Mouse (Mus musculus) adrenal gland, adult 18-20 months (tissue): ENCODE data around the gene Snip1. TPM values are rescaled to one million over a fixed set of nuclear protein-coding genes. Genes with fewer than 3 reads are reported as not detected.

ENCODE experiments used
- DNase-seq, 2 experiments: peaks; one replicate each; pipeline ENCODE4 v3.0.0; 2021 to 2022; ENCODE audit warnings: low spot score in 2 of 2
- long read RNA-seq, 2 experiments: library from polyadenylated mRNA; stranded (forward); transcript quantifications; one replicate each; pipeline ENCODE4 v2.0.0; 2021
- total RNA-seq, 2 experiments: library from RNA; stranded (reverse); gene quantifications; 1 replicate in 1 of 2; 2 replicates in 1 of 2; pipeline ENCODE4 v1.2.3; 2021

The Snip1 gene
- 10 to 100 TPM; 16.9 to 20.7 TPM for total RNA-seq
- long read RNA-seq, experiment 1, transcript Snip1-201 (4 exons, 2,345 nt) = major isoform, 13 of 13 reads
- long read RNA-seq, experiment 1, partial matches to known transcripts = 0 of 13 reads
- long read RNA-seq, experiment 1, other reads (novel, unspliced or antisense) = 0 of 13 reads
- long read RNA-seq, experiment 2, transcript Snip1-201 (4 exons, 2,345 nt) = major isoform, 26 of 36 reads
- long read RNA-seq, experiment 2, partial matches to known transcripts = 6 of 36 reads
- long read RNA-seq, experiment 2, other reads (novel, unspliced or antisense) = 4 of 36 reads

DNA sequence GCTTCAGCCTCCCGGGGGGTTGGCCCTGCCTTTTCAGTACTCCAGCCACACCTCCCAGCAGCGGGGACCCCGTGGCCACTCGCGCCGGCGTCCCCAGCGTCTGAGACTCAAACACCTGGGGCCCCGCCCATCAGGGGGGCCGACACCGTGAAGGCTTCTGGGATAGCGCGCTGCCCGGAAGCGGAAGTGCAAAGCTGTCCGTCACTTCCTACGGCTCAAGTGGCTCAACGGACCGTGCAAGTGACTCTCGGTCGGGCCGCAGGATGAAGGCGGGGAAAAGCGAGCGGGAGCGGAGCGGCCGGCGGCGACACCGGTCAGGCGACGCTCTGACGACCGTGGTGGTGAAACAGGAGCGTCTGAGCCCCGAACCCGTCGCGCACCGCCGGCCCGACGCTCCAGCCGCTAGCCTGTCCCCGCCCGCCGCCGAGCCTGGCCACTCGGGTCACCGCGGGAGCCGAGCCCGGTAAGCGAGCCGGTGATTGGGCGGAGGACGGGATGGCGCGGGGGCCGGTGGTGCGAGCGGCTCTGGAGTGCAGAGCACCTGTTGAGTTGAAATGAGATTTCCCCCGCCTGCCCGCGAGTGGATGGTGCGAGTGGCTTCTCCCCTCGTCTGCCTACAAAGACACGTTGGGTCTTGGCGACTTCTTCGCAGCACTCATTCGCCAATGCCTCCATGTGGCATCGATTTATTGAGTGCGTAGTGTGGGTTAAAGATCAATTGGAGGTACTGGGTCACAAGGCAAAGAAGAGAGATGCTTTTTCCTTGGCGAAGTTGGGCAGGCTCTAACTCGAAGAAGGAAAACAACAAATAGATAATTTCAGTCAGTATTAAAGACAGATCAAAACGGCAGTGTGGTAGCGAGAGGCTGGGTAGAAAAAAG is at the start of gene Snip1:
Snip1 (plus strand) TSS at position 183 of the 881 bp plus-strand sequence.
- peak; percentile 92 to 93 for DNase-seq

DNA sequence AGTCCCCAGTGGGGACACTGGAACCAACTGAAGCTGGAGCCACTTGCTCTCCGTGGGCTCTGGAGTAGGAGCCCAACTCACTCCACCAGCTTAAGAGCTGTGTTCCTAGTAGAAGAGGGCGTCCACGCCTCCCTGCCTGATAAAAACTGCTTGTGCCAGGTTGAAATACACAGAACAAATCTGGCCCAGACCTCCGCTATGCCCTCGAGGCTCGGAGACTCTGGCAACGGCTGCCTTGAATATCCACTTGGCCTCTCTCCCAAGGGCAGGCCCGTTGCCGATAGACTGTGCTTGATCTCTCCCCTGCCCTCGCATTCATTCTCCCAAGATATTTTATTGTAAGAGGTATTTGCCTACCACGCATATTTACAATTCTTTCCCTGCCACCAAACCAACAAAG is 49.0 kb upstream of the Snip1 start:
- DNase-seq = peak; percentile 40 to 43

DNA sequence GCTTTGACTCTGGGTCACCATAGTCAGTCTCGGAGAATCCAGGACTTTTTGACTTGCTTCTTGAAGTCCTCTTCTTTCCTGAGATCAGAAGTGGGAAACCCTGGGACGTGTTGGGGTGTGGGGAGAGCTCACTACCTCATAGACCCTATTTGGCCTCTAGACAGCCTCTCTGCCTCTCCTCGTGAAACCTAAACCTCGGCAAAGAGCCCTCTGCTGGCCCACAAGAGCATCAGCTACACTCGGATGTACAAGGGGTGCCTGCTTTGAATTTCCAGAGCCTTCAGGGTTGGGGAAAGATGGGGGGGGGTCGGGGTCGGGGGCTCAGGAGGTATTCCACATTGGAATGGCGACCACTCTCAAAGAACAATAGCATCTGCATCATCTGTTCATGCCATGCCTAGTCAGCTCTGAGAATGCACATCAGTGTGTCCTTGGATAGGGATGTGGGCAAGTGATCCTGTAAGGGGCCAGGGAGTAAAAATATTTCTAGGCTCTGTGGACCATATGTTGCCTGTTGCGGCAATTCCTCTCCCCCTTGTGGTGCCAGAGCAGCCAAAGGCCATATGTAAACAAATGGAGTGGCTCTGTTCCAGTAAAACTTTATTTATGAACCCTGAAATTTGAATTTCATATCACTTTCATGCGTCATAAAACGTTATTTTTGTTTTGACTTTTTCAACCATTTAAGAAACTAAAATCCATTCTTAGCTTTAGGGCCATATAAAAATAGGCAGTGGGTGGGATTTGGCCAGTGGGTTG is 45.5 kb upstream of the Snip1 start:
- DNase-seq = no peak

DNA sequence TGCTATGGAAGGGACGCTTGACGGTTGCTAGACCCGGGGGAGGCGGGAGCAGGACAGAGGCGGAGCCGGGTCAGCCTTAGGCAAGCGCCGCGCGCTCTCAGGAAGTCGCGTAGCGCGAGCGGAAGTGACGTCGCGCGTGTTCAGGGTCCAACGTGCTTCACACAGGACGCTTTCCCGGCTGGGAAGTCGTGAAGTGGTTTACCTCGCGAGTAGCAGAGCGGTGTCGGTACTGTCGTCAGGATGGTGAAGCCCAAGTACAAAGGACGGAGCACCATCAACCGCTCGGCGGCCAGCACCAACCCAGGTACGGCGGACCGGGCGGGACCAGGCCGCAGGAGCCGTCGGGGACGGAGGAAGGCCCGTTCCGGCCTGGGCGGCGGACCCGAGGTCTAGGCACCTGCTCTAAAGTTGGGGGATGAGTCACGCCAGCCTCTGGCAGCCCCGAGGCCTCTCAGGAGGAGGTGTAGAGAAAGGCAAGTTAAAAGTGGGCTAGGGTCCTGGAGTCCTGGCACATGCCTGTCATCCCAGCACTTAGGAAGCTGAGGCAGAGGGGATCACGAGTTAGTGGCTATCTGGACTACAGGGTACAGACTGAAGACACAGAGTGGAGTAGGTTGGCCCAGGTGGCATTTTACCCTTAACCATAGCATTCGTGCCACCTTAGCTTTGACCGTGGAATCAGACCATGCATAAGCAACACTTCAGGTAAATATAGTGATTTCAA is 36.4 kb upstream of the Snip1 start:
- DNase-seq = peak; percentile 92 to 93

DNA sequence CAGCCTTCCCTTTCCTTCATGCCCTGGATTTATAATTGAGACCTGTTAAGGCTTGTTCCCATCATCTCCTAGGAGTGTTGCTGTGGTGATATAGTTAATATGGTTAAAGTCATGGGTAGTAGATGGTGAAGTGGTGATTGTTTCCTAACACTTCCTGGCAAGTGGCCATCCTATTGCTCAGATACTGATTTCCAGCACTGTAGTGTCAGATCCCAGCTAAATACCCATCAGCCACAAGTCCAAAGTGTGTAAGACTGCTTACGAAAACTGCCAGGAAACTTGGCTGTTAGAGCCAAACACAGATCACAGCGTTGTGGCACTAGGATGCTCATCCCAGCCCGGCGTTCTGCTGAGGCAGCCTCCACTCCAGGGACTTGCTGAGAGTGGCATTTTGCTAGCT is 32.1 kb upstream of the Snip1 start:
- no peak for DNase-seq

DNA sequence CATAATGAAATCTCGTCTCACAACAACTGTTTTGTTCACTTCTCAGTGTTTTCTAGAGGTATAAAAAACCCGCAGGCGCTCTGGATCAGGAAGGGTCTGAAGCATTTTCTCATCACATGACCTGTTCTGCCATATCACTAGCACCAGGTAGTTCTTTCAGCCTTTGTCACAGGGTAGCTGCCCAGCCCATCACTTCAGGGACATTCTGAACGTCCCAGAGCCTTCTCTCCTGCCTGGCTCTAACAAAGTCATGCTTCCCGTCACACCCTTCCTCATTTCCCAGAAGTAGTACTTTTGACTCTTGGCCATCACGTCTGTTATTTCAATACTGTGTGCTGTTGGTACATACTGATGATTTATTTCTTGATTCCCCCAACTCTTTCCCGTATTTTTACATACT is 22.0 kb upstream of the Snip1 start:
- DNase-seq = no peak

DNA sequence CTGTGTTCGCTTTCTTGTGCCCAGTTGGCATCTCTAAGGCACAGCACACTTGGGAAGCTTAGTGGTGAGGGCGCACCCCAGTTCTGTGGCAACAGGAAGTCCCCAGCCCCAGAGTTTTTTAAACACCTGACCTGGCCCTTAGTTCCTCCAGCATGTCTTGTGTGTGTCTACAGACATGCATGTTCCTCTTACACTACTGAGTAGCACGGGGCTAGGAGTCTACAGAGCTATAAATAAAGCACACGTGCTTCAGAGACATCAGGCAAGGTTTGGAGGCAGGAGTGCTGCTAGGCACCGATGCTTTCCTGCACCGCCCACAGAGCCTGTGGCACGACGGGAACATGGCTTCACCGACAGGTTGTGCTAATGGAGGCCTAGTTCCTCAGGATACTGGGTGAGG is 11.1 kb upstream of the Snip1 start:
- no peak for DNase-seq

DNA sequence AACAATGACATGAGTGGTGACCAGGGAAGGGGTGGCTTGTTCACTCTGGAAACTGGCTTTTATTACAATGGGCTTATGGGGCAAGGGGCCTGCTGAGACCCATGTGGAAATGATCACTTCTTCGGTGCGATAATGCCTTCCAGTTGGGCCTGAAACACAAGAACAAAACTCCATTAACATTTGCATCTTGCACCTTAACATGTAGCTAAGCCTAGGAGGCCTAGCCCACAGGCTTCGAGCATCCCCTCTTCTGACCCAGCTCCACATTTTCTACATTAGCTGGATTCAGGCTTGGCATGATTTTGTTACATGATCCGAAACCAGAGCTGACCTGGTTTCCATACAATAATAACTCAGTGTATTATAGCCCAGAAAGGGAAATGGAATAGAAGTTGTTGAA is 10.0 kb upstream of the Snip1 start:
- DNase-seq = no peak

DNA sequence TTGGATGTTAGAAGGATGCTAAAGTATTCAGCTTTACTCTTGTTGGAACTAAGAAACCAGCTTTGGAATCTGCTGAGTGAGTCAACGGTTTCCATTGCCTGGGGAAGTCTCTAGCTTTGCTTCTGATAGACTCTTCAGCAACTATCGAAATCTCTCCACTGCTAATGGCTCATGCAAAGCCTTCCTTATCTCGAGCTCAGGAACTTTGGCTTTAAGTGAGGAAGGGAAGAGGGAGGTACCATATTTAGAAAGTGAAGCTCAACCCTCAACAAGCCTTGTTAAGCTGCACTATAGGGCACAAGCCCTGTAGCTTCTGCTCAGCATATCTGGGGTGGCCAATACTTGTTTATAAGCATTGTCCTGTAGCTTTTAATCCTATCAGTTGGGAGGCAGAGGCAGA is 9.2 kb upstream of the Snip1 start:
- no peak for DNase-seq

DNA sequence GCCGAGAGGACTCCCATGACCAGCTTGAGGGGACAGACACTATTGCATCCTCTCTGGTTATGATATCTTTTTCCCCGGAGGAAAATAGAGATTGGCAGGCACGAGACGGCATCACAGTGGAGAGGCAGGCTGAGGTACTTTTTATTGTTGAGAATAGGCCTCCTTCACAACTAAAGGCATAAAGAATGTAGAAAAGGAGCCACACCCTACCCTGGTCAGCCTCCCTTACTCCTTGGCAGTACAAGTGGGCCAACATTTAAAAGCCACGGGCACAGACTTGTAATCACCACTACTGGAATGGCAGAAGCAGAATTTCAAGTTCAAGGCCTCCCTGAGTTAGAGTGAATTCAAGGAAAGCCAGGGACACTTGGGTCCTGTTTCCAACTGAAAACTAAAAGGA is 8.4 kb upstream of the Snip1 start:
- no peak for DNase-seq

DNA sequence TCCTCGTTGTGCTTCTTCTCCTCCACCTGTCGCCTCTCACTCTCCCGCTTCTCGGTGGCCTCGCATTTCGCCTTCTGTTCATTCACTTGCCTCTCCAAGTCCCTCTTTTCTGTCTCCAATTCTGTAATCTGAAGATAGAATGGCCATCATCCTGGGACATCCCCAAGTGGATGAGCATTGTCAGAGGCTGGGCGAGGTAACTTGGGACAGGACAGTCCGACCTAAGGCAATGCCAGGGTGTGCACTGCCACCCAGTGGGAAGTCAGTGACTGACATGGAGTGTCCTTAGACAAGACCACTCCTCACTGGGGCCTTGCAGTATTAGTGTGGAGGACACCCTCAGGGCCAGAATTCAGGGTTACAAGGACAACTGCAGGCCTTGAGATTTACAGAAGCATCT is 7.4 kb upstream of the Snip1 start:
- DNase-seq = peak; percentile 40 to 47

DNA sequence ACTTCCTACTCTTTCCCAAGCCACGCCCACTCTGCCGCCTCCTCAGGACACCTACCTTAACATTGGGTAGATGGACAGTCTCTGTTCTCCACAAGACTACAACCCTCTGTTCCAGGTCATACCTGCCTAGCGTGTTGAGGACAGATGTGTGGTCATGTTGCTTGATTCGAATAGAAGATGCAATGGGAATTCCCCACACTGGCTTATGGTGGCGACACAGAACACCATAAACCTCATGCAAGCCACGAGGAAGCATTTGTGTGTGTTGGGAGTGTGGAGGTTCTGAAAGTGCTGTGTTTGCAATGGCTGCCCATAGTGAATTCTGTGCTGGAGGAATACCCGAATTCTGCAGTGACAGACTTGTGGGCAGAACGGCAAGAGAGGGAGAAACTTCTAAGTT is 2.6 kb upstream of the Snip1 start:
- DNase-seq = no peak

DNA sequence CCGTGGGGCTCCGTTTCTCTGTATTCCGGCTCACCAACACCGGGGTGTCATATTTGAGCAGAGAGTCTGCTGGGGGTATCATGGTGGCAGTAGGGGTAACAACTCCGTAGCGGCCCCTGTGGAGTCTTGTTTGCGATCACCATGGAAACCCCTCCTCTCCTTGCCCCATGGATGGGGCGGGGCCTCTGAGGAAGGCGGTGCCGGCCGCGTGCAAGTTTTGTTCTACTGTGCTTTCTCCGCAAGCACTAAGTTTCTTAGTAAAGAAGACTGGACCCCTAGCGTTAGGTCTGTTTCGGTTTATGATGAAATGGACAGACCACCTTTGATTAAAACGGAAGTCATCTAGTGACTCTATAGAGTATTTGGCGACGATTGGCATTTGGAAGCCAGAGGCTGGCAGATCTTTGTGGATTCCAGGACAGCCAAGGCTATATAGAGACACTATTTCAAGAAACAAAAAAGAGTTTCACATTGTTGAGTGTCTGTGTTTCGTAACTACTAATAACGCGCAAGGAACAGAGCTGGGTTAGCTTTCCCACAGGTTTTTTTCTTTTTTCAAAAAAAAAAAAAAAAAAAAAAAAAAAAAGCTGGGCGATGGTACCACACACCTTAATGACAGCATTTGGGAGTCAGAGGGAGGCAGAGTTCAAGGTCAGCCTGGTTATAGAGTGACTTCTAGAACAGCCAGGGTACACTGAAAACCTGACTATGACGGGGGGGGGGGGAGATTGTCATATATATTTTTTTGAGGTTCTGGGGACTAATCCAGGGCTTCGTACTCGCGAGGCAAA is 760 bp upstream of the Snip1 start, which contains the start of gene Dnali1:
Dnali1 (minus strand) TSS at position 187 of the 791 bp plus-strand sequence.
- peak; percentile 52 to 53 for DNase-seq

DNA sequence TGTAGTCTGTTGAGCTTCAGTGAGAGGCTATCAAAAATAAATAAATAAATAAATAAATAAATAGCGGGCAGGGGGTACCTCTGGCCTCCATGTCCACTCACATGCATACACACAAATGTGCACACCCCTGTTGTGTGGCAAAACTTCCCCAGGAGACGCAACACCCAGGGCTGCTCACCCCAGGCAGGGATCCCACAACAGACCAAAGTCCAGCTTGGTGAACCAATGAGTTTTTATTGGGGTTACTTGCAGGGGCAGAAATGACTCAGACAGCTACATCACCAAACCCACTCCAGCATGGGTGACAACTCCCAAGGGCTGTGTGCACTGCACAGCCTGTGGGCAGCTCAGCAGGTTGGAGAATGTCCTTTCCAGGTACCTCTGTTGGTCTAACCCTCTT is 11.2 kb downstream of the Snip1 start:
- DNase-seq = no peak

DNA sequence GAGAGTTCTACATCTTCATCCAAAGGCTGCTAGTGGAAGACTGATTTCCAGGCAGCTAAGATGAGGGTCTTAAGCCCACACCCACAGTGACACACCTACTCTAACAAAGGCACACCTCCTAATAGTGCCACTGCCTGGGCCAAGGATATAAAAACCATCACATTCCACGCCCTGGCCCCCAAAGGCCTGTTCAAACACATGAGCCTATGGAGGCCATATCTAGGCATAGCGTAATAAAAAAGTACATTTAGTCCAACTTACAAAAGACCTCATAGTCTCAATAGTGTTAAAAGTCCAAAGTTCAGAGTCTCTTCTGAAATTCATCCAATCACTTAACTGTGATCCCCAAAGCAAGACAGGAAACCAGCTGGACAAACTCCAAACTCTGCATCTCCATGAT is 12.2 kb downstream of the Snip1 start:
- DNase-seq = no peak

DNA sequence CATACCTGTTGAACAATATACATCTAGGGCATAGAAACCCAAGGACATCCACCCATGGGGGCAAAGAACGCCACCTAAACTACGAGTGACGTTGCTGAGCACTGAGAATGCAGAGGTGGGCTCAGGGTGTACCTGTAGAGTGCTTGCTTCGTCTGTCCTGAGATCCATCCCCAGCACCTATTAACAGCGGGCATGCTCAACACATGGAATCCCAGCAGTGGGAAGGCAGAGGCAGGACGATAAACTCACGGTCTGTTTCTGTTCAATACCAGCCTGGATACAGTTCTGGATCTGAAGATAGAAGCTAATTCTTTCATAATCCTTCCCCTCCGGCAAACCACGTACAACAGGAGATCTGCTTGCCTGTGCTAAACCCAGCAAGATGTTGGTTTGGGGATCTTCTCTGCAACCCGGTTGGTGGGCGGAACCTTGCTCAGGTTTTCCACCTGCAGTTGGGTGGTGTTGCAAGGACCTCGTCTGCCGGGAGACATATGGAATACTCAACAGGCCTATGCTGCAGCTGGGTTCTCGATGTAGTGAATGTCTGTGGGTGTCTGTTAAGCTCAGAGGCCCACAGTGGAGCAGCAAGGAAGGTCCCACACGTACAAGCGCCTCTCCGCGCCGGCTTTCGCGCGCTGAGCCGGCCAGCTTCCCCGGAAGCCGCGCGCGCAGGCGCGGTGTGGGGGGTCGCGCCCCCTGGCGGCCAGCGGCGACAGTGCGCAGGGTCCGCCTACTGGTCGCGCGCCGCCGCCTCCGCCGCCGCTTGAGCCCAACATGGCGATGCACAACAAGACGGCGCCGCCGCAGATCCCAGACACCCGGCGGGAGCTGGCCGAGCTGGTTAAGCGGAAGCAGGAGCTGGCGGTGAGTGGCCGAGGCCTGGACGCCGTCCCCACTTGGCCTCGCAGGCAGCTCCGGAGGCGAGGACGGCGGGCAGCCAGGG is 18.2 kb downstream of the Snip1 start, which contains the start of gene Meaf6:
Meaf6 (plus strand) TSS at position 732 of the 943 bp plus-strand sequence.
- peak; percentile 98 to 99 for DNase-seq

DNA sequence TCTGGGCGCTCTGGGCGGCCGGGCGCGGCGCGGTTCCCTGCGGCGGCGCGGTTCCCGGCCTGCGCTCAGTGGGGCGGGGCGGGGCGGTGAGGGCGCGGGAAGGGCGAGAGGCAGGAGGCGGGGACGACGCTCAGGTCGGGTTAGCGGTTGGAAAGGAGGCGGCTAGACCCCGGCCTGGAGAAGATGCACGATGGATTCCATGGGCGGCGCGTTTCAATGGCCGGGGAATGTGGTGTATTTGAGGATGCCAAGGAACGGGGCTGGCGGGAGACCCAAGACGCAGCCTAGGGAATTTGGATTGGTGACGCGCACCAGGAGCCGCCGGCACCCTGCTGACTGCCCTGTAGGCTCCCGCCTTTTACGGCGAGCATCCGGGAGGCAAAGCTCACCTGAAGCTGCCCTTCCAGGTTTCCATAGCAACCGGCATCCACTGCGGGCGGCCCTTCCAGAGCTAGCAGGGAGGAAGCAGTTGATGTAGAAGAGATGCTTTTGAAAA is 18.9 kb downstream of the Snip1 start:
- DNase-seq = no peak

DNA sequence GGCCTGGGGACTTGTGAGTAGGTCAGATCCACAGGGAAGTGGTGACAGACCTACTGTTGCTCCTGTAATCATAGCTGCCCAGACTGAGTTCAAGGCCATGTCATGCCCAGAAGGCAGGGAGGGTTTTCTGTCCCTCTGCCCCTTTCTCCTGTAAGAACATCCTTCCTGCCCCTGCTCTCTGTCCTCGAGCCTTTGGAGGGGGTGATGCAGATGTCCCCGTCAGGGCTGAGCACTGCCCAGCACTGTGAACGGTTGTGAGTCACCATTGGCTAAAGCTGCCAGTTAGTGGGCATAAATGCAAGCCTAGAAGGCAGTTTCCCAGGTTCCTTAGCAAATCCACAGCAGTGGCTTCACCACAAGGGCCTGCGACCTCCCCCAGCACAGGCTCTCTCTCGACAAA is 26.6 kb downstream of the Snip1 start:
- no peak for DNase-seq

DNA sequence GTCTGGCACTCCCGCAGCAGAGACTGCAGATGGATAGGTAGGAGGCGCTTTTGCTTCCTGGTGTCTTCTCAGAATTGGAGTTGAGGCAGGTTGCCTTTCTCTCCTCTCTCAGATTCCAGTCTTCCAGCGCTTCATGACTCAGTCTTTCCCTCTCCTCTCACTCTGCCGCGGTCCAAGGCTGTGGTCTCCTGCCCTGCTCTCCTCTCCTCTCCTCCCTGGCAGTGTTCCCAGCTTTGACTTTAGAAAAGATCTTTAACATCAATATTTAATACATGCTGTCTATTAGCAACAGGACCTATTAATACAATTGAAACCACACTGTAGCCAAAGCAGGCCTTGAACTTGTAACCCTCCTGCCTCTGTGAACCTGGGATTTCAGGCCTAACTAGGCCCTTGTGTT is 29.6 kb downstream of the Snip1 start:
- DNase-seq = no peak
